Mouse (Mus musculus) ZHBTc4 (cell line): Measurements from ENCODE around the gene Ccdc175.
A peak's percentile ranks its signal among the peaks of the same experiment; 100 is the strongest.

Experiments
- DNase-seq: peaks from one replicate; pipeline ENCODE4 v3.0.0-alpha.2; 2011; ENCODE audit warnings: low read depth, low spot score

The Ccdc175 gene

GRCm38 (mm10) chr12:72184929-72185328 lies at the start of gene Ccdc175:
Ccdc175 (minus strand) TSS chr12:72185029.
- DNase-seq: no peak

GRCm38 (mm10) chr12:72234151-72234550 lies 49.3 kb upstream of the Ccdc175 start:
- DNase-seq: no peak

GRCm38 (mm10) chr12:72232826-72233790 lies 48.3 kb upstream of the Ccdc175 start:
- DNase-seq: no peak

- DNase-seq: no peak
These were observed 47.3 kb upstream of the Ccdc175 start for GRCm38 (mm10) chr12:72232176-72232575.

GRCm38 (mm10) chr12:72229451-72230196 lies 44.8 kb upstream of the Ccdc175 start:
- no peak for DNase-seq

- DNase-seq: no peak
These were observed 42.9 kb upstream of the Ccdc175 start for GRCm38 (mm10) chr12:72227731-72228130.

- DNase-seq: no peak
These were observed 40.5 kb upstream of the Ccdc175 start for GRCm38 (mm10) chr12:72225371-72225770.

GRCm38 (mm10) chr12:72223557-72224102 lies 38.8 kb upstream of the Ccdc175 start:
- peak; percentile 10 for DNase-seq

GRCm38 (mm10) chr12:72213554-72213953 lies 28.7 kb upstream of the Ccdc175 start:
- DNase-seq: no peak

- no peak for DNase-seq
These were observed 16.0 kb upstream of the Ccdc175 start for GRCm38 (mm10) chr12:72200828-72201227.

GRCm38 (mm10) chr12:72197925-72198486 lies 13.2 kb upstream of the Ccdc175 start:
- peak; percentile 87 for DNase-seq

- DNase-seq: no peak
These were observed 12.6 kb upstream of the Ccdc175 start for GRCm38 (mm10) chr12:72197434-72197833.

- DNase-seq: no peak
These were observed 5.3 kb downstream of the Ccdc175 start for GRCm38 (mm10) chr12:72179561-72179960.

- no peak for DNase-seq
These were observed 6.5 kb downstream of the Ccdc175 start for GRCm38 (mm10) chr12:72178322-72178721.

GRCm38 (mm10) chr12:72158421-72158820 lies 26.4 kb downstream of the Ccdc175 start:
- peak; percentile 49 for DNase-seq

GRCm38 (mm10) chr12:72150786-72151185 lies 34.0 kb downstream of the Ccdc175 start:
- no peak for DNase-seq

- DNase-seq: no peak
These were observed 55.6 kb downstream of the Ccdc175 start for GRCm38 (mm10) chr12:72129203-72129602.

- peak; percentile 82 for DNase-seq
These were observed 69.0 kb downstream of the Ccdc175 start for GRCm38 (mm10) chr12:72115686-72116345.

- DNase-seq: peak; percentile 26
These were observed 69.7 kb downstream of the Ccdc175 start for GRCm38 (mm10) chr12:72115126-72115525.

GRCm38 (mm10) chr12:72104525-72105281 lies 80.1 kb downstream of the Ccdc175 start:
- peak; percentile 87 for DNase-seq
